Mouse (Mus musculus) cortical plate, adult 2 months (tissue): Measurements from ENCODE around the gene Pelp1.

Source experiments
- CTCF ChIP-seq: fragments of 200-500 bp; IDR thresholded peaks from 2 replicates; pipeline ENCODE4 v1.5.1; 2011; ENCODE audit warnings: mild to moderate bottlenecking, control low read depth, low read length; ENCODE audit not compliant: insufficient read depth; ENCODE audit errors: extremely low read depth
- POLR2A ChIP-seq: fragments of 200-500 bp; IDR thresholded peaks from 2 replicates; pipeline ENCODE4 v1.6.1; 2011; ENCODE audit warnings: mild to moderate bottlenecking, low read length, control low read depth; ENCODE audit not compliant: insufficient read depth; ENCODE audit errors: extremely low read depth

DNA sequence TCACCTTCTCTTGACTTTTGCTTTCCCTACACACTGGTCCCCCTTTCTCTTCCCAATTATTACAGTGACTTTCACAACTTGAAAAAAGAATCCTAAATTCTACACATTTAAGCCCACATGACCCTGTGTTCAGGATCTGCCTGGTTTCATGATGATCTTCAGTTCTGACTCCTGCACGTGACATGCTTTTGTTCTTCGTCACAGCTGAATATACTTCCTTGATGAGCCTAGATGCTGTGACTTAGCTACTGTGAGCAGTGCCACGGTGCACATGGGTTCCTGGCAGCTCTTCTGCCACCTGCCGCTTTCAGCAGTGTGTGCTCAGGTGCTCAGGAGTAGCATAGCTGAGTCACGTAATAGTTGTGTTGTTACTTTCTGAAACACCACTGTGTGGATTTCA lies 2.8 kb upstream of the Pelp1 start:
- TF ChIP-seq POLR2A (no peak), CTCF (no peak)
